Mouse (Mus musculus) heart, adult 8-10 months (tissue): ENCODE measurements around the gene Gabbr2. TPM values are rescaled to one million over a fixed set of nuclear protein-coding genes. Genes with fewer than 3 reads are reported as not detected.

Source experiments
- DNase-seq: peaks from one replicate; pipeline ENCODE4 v3.0.0; 2022; ENCODE audit warnings: low spot score
- total RNA-seq, 4 experiments: library from RNA; stranded (reverse); gene quantifications; 2 replicates each; pipeline ENCODE4 v1.2.4; 2022

Gene Gabbr2
- total RNA-seq, 4 experiments from 2014 or later, result 0.03 to 0.52 (median 0.18) TPM

- DNase-seq, result no peak
Measured at GRCm38 (mm10) chr4:46988824-46989223, 2.8 kb downstream of the Gabbr2 start.

GRCm38 (mm10) chr4:46988257-46988656 lies 3.4 kb downstream of the Gabbr2 start:
- no peak for DNase-seq

DNA sequence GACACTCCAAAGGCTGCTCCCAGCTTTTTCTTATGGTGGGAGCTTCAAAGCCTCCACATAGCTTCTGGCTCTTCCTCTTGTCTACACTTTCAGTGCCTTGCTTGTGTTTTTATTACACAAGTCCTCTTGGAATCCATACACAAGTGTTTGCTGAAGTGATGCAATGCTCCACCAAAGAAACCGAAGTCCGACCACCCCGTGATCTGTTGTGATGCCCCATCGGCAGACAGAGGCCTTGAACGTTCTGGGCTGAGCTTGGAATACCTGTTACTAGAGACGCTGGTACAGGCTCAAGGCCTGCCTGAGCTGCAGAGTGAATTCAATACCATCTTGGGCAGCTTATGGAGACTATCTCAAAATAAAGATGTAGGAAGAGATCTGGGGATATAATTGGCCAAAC lies 3.9 kb downstream of the Gabbr2 start:
- no peak for DNase-seq

- no peak for DNase-seq
Measured at GRCm38 (mm10) chr4:46986054-46986453, 5.6 kb downstream of the Gabbr2 start.

GRCm38 (mm10) chr4:46982912-46983311 lies 8.8 kb downstream of the Gabbr2 start:
- DNase-seq, result no peak

GRCm38 (mm10) chr4:46982094-46982493 lies 9.6 kb downstream of the Gabbr2 start:
- no peak for DNase-seq

- DNase-seq, result no peak
Measured at GRCm38 (mm10) chr4:46978371-46978770, 13.3 kb downstream of the Gabbr2 start.

DNA sequence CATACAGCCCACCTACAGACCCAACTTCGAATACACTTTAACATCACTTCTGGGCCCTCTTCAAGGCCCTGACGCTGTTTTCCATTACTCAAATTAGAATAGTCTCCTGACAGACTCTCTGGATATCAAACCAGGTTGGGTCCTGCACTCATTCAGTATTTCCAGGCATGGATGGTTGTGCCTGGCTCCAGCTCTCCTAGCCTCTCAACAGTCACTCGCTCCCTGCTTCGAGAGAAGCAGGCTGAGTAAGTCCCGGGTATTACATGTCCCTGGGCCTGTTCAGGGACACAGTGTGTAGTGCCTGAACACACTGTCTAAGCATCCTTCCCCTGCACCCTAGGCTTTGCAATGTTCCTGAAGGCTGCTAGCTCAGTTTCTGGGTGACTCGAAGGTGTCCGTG lies 14.5 kb downstream of the Gabbr2 start:
- DNase-seq, result no peak

DNA sequence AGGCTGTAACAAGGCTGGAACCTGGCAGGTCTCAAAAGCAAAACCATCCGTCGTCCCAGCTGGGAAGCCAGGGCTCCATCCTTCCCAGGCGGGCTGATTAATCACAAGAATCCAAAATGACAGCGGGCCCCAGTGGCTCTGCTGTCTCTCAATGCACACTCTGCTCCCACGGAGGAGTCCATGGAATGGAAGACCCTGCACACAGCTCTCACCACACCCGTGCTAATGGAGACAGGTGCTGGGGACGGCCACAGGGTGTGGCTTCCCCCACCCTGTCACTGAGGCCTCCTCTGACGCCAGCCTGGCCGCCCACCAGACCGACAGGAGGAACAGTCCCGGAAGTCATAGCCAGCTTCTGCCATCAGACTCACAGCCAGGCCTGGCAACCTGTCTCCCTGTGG lies 15.0 kb downstream of the Gabbr2 start:
- DNase-seq, result no peak

DNA sequence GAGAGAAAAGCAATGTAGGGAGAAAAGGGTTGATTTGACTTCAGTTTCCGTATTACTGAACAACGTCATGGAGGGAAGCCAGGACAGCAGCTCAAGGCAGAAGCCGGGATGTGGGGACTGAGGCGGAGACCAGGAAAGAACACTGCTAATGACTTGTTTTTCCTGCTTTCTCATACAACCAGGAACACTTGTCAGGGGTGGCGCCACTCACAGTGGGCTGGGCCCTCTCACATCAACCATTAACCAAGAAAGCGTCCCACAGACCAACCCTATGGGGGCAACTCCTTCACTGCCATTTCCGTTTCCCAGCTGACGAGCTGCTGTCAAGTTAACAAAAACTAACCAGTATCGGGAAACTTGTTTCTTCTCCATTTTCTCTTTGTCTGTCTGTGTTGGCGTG lies 18.4 kb downstream of the Gabbr2 start:
- DNase-seq, result no peak

- no peak for DNase-seq
Measured at GRCm38 (mm10) chr4:46967981-46968380, 23.7 kb downstream of the Gabbr2 start.

DNA sequence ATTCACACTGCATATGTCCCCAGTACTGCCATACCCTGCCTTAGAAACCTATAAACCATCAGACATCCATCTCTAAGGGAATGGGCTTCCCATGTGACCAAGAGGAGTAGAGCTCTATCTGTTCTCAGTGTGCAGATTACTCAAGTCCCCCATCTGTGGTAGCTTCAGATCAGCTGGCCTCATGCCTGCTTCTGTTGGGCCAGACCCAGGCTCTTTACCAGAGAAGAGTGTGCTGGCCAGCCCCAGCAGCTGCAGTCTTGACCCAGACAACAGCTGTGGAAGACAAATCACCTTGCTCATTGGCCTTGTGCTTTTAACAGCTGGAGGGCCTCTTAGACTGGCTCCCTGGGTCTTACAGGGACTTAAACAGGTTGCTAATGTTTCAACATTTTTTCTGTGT lies 25.1 kb downstream of the Gabbr2 start:
- DNase-seq, result no peak

- DNase-seq, result no peak
Measured at GRCm38 (mm10) chr4:46961403-46961802, 30.3 kb downstream of the Gabbr2 start.

DNA sequence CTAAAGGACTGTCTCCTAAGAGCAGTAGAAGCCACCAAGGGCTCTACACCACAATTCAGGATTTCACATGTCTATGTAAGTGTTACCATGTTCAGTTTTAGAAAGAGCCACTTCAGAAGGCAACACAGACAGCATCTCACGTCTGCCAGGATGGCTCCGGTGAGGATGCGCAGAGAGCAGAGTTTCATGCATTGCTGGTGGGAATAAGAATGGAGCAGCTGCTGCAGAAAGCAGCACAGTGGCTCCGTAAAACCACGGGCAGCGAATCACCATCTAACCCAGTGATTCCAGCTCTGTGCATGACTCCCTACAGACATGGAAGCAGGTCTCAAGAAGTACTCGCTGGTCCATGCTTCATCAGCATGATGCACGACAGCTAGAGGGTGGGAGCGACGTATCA lies 31.5 kb downstream of the Gabbr2 start:
- no peak for DNase-seq

- no peak for DNase-seq
Measured at GRCm38 (mm10) chr4:46959776-46960175, 31.9 kb downstream of the Gabbr2 start.

GRCm38 (mm10) chr4:46957955-46958354 lies 33.7 kb downstream of the Gabbr2 start:
- no peak for DNase-seq

GRCm38 (mm10) chr4:46956966-46957365 lies 34.7 kb downstream of the Gabbr2 start:
- DNase-seq, result no peak

GRCm38 (mm10) chr4:46953021-46953420 lies 38.7 kb downstream of the Gabbr2 start:
- no peak for DNase-seq

GRCm38 (mm10) chr4:46952562-46952961 lies 39.1 kb downstream of the Gabbr2 start:
- no peak for DNase-seq

GRCm38 (mm10) chr4:46934291-46934690 lies 57.4 kb downstream of the Gabbr2 start:
- no peak for DNase-seq

DNA sequence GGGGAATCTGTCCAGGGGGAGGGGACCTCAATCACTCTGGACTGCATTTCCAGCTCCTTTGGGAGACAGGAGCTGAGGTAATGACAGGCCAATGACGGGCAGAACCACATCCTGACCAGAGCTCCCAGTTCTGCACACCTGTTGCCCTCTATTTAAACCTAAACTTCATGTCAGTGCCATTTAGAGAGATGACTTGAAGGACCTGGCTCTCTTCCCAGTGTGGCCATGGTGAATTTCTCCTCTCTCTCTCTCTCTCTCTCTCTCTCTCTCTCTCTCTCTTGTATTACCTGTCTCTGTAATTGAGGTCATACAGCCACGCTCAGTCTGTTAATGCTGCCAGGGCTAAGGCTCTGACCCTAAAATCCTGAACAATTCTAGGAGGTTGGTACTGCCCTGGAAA lies 58.1 kb downstream of the Gabbr2 start:
- no peak for DNase-seq

GRCm38 (mm10) chr4:46931706-46932397 lies 59.8 kb downstream of the Gabbr2 start:
- no peak for DNase-seq

GRCm38 (mm10) chr4:46928112-46928511 lies 63.6 kb downstream of the Gabbr2 start:
- DNase-seq, result no peak

DNA sequence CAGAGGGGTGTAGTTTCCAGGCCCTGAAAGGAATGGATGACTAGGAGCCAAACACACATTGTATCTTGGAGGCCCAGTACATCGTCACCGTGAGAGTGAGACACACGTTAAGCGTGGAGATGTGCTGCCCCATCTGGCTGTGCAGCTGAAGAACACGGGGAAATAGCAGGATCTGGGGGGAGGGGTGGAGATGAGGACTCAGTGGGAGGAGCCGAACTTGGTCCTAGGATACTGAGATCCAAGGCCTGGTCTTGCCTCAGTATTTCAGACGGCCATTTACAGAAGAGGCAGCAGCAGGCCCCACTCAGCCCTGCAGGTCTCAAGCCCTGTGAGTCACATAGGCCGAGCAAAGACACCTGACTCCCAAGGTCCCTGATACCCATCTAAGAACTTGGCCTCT lies 72.5 kb downstream of the Gabbr2 start:
- no peak for DNase-seq
